Mouse (Mus musculus) CD8-positive naive resting alpha-beta T cell, adult 57 days (primary cell): Measurements from ENCODE around the gene Gemin4. TPM values are rescaled to one million over a fixed set of nuclear protein-coding genes. Genes with fewer than 3 reads are reported as not detected.

Source experiments
- total RNA-seq: library from RNA; stranded (reverse); gene quantifications from one replicate; pipeline ENCODE4 v1.2.4, GENCODE M21; 2023

Gemin4 gene
- 4.0 TPM for total RNA-seq

GRCm38 (mm10) chr11:76217390-76217800, at the start of gene Gemin4, which contains the start of gene Dbil5:
Gene Gemin4, minus strand, starts transcription at chr11:76217664.
Gene Dbil5, plus strand, starts transcription at chr11:76217608.

GRCm38 (mm10) chr11:76242901-76243810, 25.7 kb upstream of the Gemin4 start, which contains the start of the genes Mrm3 and Glod4:
Gene Mrm3, plus strand, starts transcription at chr11:76243715.
Gene Glod4, minus strand, starts transcription at chr11:76243725.

GRCm38 (mm10) chr11:76179495-76180145, 37.8 kb downstream of the Gemin4 start, which contains the start of the genes Vps53 and Fam57a:
Gene Vps53, minus strand, starts transcription at chr11:76179647.
Gene Fam57a, plus strand, starts transcription at chr11:76179671.

Other genes with a start within 250 kb of the Gemin4 start
- gene 1700016K19Rik, start 217.8 kb downstream of the Gemin4 start, total RNA-seq: 0.77 TPM
- gene Rflnb, start 189.9 kb downstream of the Gemin4 start, total RNA-seq: 58.3 TPM
- gene Vps53, start 38.0 kb downstream of the Gemin4 start, total RNA-seq: 38.2 TPM
- 3.0 TPM for gene Fam57a, start 38.0 kb downstream of the Gemin4 start, total RNA-seq
- not detected for gene Dbil5, start 56 bp downstream of the Gemin4 start, total RNA-seq
- gene Mrm3, start 26.1 kb upstream of the Gemin4 start, total RNA-seq: 16.0 TPM
- 18.6 TPM for gene Glod4, start 26.1 kb upstream of the Gemin4 start, total RNA-seq
- 6.4 TPM for gene Nxn, start 181.5 kb upstream of the Gemin4 start, total RNA-seq
- 13.6 TPM for gene Timm22, start 189.3 kb upstream of the Gemin4 start, total RNA-seq